Mouse (Mus musculus) left cerebral cortex, adult 2 months (tissue): ENCODE results near the gene Col1a1. TPM values are rescaled to one million over a fixed set of nuclear protein-coding genes. Genes with fewer than 3 reads are reported as not detected.
"Not testable (repeated sequence)": the region's sequence is repeated elsewhere in the genome, so short reads cannot be mapped to it uniquely, and the experiment has no call there.

ENCODE experiments used
- DNase-seq, 2 experiments: peaks; one replicate each; pipeline ENCODE4 v3.0.0; 2021 to 2022; ENCODE audit warnings: low spot score in 2 of 2, mixed read lengths in 1 of 2; ENCODE audit errors: extremely low spot score in 1 of 2
- H3K27ac ChIP-seq: fragments of 200-600 bp; 2 replicates; pipeline ENCODE4 v1.8.1; 2022
- H3K4me3 ChIP-seq: fragments of 200-600 bp; 2 replicates; pipeline ENCODE4 v1.8.1; 2022
- CTCF ChIP-seq: fragments of 200-600 bp; IDR thresholded peaks from 2 replicates; pipeline ENCODE4 v1.8.1; 2022; ENCODE audit warnings: antibody characterized with exemption, mild to moderate bottlenecking, moderate library complexity
- intact Hi-C: fragments of 180-260 bp; cut with DNase I; formaldehyde crosslinking; loops from one replicate; pipeline ENCODE4 v1.15.1; 2025
- total RNA-seq, 2 experiments: library from RNA; stranded (reverse); gene quantifications; 2 replicates each; pipeline ENCODE4 v1.2.3; 2021

Gene Col1a1
- total RNA-seq, 2 experiments from 2014 or later = 15.2 to 16.9 TPM

- intact Hi-C loops = loop anchor here (5.0 kb wide), 1 partner anchor 185 kb away; the partner anchor contains the start of gene Tmem92
- Histone ChIP-seq H3K27ac (no peak within 1 kb of the TSS), H3K4me3 (no peak within 1 kb of the TSS)
- TF ChIP-seq CTCF = no peak
- no peak for DNase-seq
Measured at GRCm38 (mm10) chr11:94967419-94967818, 31.4 kb downstream of the Col1a1 start, which contains the start of gene Hils1. Gene Hils1, plus strand, starts transcription at chr11:94967593.

GRCm38 (mm10) chr11:94968187-94968586, 32.2 kb downstream of the Col1a1 start:
- intact Hi-C loops = loop anchor here (5.0 kb wide), 1 partner anchor 186 kb away; the partner anchor contains the start of gene Tmem92
- TF ChIP-seq CTCF = no peak
- no peak overlapping the region for H3K4me3 ChIP-seq
- H3K27ac ChIP-seq = no peak overlapping the region
- DNase-seq = no peak

GRCm38 (mm10) chr11:94969709-94970108, 33.7 kb downstream of the Col1a1 start:
- not testable (repeated sequence) for H3K4me3 ChIP-seq, H3K27ac ChIP-seq, DNase-seq
- intact Hi-C loops = loop anchor here (1.0 to 5.0 kb wide), 3 partner anchors 30 to 239 kb away; partner anchors contain the start of gene Tmem92

GRCm38 (mm10) chr11:94970210-94970943, 34.4 kb downstream of the Col1a1 start:
- Histone ChIP-seq H3K27ac (no peak overlapping the region), H3K4me3 (no peak overlapping the region)
- intact Hi-C loops = loop anchor here (2.0 kb wide), 1 partner anchor 240 kb away; no protein-coding TSS in a partner anchor
- TF ChIP-seq CTCF = peak; percentile 62
- peak; percentile 73 for DNase-seq

GRCm38 (mm10) chr11:94971895-94972615, 36.0 kb downstream of the Col1a1 start:
- Histone ChIP-seq H3K4me3 (no peak overlapping the region), H3K27ac (no peak overlapping the region)
- DNase-seq = no peak
- TF ChIP-seq CTCF = no peak
- intact Hi-C loops = loop anchor here (2.0 kb wide), 1 partner anchor 241 kb away; no protein-coding TSS in a partner anchor

GRCm38 (mm10) chr11:94972887-94973286, 36.9 kb downstream of the Col1a1 start:
- DNase-seq = no peak
- intact Hi-C loops = no loop called here
- Histone ChIP-seq H3K27ac (no peak overlapping the region), H3K4me3 (no peak overlapping the region)
- TF ChIP-seq CTCF = no peak

GRCm38 (mm10) chr11:94973313-94973712, 37.3 kb downstream of the Col1a1 start:
- Histone ChIP-seq H3K4me3 (no peak overlapping the region), H3K27ac (no peak overlapping the region)
- no peak for DNase-seq
- intact Hi-C loops = no loop called here
- TF ChIP-seq CTCF = no peak

- intact Hi-C loops = loop anchor here (5.0 kb wide), 1 partner anchor 67 kb away; the partner anchor contains the start of gene Pdk2
- DNase-seq = no peak
- Histone ChIP-seq H3K27ac (no peak overlapping the region), H3K4me3 (no peak overlapping the region)
- TF ChIP-seq CTCF = no peak
Measured at GRCm38 (mm10) chr11:94974951-94975350, 38.9 kb downstream of the Col1a1 start.

GRCm38 (mm10) chr11:94976199-94976598, 40.2 kb downstream of the Col1a1 start, which contains the start of gene Sgca:
Gene Sgca, minus strand, starts transcription at chr11:94976327.
- TF ChIP-seq CTCF = no peak
- Histone ChIP-seq H3K27ac (no peak within 1 kb of the TSS), H3K4me3 (no peak within 1 kb of the TSS)
- no peak for DNase-seq
- intact Hi-C loops = loop anchor here (5.0 kb wide), 1 partner anchor 66 kb away; the partner anchor contains the start of gene Pdk2

GRCm38 (mm10) chr11:94978178-94978915, 42.3 kb downstream of the Col1a1 start:
- no peak for DNase-seq
- intact Hi-C loops = loop anchor here (5.0 kb wide), 1 partner anchor 64 kb away; the partner anchor contains the start of gene Pdk2
- Histone ChIP-seq H3K4me3 (peak overlapping the region; percentile 46), H3K27ac (peak overlapping the region; percentile 82)
- TF ChIP-seq CTCF = no peak

GRCm38 (mm10) chr11:94978947-94979346, 42.9 kb downstream of the Col1a1 start:
- Histone ChIP-seq H3K4me3 (peak overlapping the region; percentile 46), H3K27ac (peak overlapping the region; percentile 82)
- intact Hi-C loops = loop anchor here (1.0 to 5.0 kb wide), 3 partner anchors 10 to 63 kb away; partner anchors contain the start of gene Pdk2
- peak; percentile 99 for TF ChIP-seq CTCF
- DNase-seq = peak; percentile 97 to 98
